Mouse (Mus musculus): ENCODE measurements around the gene Pla2g2e. TPM values are rescaled to one million over a fixed set of nuclear protein-coding genes. Genes with fewer than 3 reads are reported as not detected.
"Not testable (repeated sequence)": the region's sequence is repeated elsewhere in the genome, so short reads cannot be mapped to it uniquely, and the experiment has no call there.

Pla2g2e gene
- polyA plus RNA-seq, 1 experiment from 2014 or later, result not detected

DNA sequence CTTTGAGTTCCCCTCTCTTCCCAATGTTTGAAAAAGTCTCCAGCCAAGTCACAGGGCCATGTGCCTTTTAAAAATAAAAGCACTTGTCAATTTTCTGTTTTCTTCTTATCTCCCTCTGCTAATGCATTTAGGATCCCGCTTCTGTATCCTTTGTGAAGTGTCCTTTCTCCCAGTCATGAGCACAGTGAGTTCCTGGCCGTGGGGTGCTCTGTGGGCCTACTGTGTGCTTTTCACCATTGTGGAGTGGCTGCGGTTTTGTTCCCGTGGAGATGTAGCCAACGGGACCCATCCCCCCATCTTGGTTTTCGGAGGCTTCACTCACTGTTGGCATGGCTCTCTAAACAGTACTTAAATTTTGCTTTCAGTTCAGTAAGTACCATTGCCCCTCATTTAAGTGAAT is 11.8 kb upstream of the Pla2g2e start:
- Histone ChIP-seq H3K4me3 (ENCODE audit: low read depth, low read length) (no peak overlapping the region), H3K27me3 (ENCODE audit: insufficient read depth, low read length) (no peaks in the 10 kb centered on the region), H3K27ac (ENCODE audit: low read depth) (no peak overlapping the region), H3K9me3 (ENCODE audit: low read depth, low read length) (no peaks in the 10 kb centered on the region), H3K36me3 (ENCODE audit: insufficient read depth) (no peaks in the 10 kb centered on the region), H3K4me2 (no peak overlapping the region), H3K9ac (no peak overlapping the region), H3K4me1 (ENCODE audit: insufficient read depth) (no peaks in the 10 kb centered on the region)
- ATAC-seq (ENCODE audit: insufficient read depth) (no peak), DNase-seq (no peak)
- 63% methylated on average over 6 of the region's 6 CpGs for WGBS
- TF ChIP-seq CTCF (IDR thresholded peaks at IDR 0.05; ENCODE audit: low read depth), result no peak

DNA sequence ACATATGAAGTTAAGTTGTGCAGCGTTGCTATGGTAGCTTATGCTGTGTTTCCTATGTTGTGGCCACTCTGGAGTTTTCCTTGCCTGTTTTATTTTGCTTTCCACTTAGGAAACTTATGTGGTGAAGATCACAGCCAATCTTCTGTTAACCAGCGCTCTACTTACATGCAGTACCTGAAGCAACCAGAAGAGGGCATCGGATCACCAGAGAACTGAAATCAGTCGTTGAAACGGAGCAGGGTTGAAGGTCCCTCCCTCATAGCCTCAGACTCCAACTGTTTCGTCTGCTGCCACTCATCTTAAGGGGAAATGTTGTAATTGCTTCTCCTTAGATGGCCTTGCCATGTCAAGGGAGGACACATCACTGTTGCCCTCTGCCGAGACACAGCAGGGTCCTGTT is 11.3 kb upstream of the Pla2g2e start:
- peak; percentile 94 for TF ChIP-seq CTCF (IDR thresholded peaks at IDR 0.05; ENCODE audit: low read depth)
- DNase-seq (peak; percentile 90), ATAC-seq (ENCODE audit: insufficient read depth) (no peak)
- no peak overlapping the region for H3K4me2 ChIP-seq
- H3K9ac ChIP-seq, result no peak overlapping the region
- no peaks in the 10 kb centered on the region for H3K9me3 ChIP-seq (ENCODE audit: low read depth, low read length)
- H3K4me3 ChIP-seq (ENCODE audit: low read depth, low read length), result no peak overlapping the region
- WGBS, result 11% methylated on average over 7 of the region's 7 CpGs
- H3K27ac ChIP-seq (ENCODE audit: low read depth), result no peak overlapping the region
- no peaks in the 10 kb centered on the region for H3K27me3 ChIP-seq (ENCODE audit: insufficient read depth, low read length)
- H3K36me3 ChIP-seq (ENCODE audit: insufficient read depth), result no peaks in the 10 kb centered on the region
- no peaks in the 10 kb centered on the region for H3K4me1 ChIP-seq (ENCODE audit: insufficient read depth)

DNA sequence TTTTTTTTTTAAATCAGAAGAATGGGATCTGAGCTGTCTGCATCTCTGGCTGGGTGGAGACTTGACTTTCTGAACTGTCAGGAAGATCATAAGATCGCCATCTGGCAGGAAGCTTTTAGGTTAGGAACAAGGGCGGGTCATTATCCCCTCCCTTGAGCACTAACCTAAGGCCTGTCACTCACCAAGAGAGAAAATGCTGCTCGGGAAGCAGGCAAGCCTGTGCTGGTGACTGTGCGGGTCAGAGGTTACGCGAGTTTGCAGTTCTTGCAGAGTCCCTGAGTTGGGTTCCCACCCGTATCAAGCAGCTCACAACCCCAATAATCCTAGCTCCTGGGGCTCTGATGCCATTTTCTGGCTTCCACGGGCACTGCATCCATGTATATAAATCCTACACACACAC is 9.1 kb upstream of the Pla2g2e start:
- ATAC-seq (ENCODE audit: insufficient read depth) (no peak), DNase-seq (no peak)
- H3K27me3 ChIP-seq (ENCODE audit: insufficient read depth, low read length), result no peaks in the 10 kb centered on the region
- H3K4me2 ChIP-seq, result no peak overlapping the region
- no peak overlapping the region for H3K27ac ChIP-seq (ENCODE audit: low read depth)
- no peaks in the 10 kb centered on the region for H3K9me3 ChIP-seq (ENCODE audit: low read depth, low read length)
- H3K9ac ChIP-seq, result no peak overlapping the region
- no peak overlapping the region for H3K4me3 ChIP-seq (ENCODE audit: low read depth, low read length)
- no peaks in the 10 kb centered on the region for H3K4me1 ChIP-seq (ENCODE audit: insufficient read depth)
- H3K36me3 ChIP-seq (ENCODE audit: insufficient read depth), result no peaks in the 10 kb centered on the region
- no peak for TF ChIP-seq CTCF (IDR thresholded peaks at IDR 0.05; ENCODE audit: low read depth)
- 48% methylated on average over 8 of the region's 8 CpGs for whole genome bisulfite sequencing

DNA sequence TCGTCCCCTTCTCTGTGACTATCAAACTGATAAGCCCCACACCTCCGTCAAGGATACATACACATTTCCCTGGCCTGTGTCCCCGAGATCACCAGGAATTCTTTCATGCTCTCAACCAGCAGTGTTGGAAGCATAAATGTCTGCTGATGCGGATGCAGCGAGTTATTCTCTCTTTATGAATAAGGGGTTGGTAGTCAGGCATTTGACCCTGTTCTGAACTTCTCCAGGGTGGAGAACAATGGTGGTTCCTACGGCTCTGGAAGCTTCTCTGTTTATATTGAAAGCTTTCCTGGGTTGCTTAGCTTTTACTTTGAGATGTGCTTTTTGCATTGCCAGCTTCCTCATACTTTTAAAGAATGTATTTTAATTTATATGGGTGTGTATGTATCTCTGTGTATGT is 3.9 kb upstream of the Pla2g2e start, which contains the start of gene Gm13030:
Gene Gm13030 (minus strand): TSS at position 101 of the 400 bp plus-strand sequence.
- DNase-seq, result no peak
- H3K9ac ChIP-seq, result no peak within 1 kb of the TSS
- WGBS, result 69% methylated on average over 6 of the region's 6 CpGs
- H3K27ac ChIP-seq (ENCODE audit: low read depth), result no peak within 1 kb of the TSS
- no peak within 1 kb of the TSS for H3K4me3 ChIP-seq (ENCODE audit: low read depth, low read length)
- H3K27me3 ChIP-seq (ENCODE audit: insufficient read depth, low read length), result no peaks in the 10 kb centered on the region
- no peak for ATAC-seq (ENCODE audit: insufficient read depth)
- H3K36me3 ChIP-seq (ENCODE audit: insufficient read depth), result no peaks in the 10 kb centered on the region
- H3K9me3 ChIP-seq (ENCODE audit: low read depth, low read length), result no peaks in the 10 kb centered on the region
- no peak within 1 kb of the TSS for H3K4me2 ChIP-seq
- H3K4me1 ChIP-seq (ENCODE audit: insufficient read depth), result no peaks in the 10 kb centered on the region
- TF ChIP-seq CTCF (IDR thresholded peaks at IDR 0.05; ENCODE audit: low read depth), result no peak

DNA sequence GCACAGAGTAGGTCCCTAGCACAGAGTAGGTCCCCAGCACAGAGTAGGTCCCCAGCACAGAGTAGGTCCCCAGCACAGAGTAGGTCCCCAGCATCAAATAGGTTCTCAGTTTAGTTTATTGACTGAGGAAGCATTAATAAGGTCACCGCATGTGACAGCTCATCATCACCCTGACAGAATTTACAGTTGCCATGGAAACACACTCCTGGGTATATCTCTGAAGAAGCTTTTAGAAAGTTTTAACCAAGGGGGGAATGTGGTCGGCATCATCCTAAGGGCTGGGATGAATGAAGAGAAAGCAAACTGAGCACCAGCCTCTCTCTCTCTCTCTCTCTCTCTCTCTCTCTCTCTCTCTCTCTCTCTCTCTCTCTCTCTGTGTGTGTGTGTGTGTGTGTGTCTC is 2.5 kb upstream of the Pla2g2e start:
- H3K9ac ChIP-seq; H3K27ac ChIP-seq (ENCODE audit: low read depth); H3K9me3 ChIP-seq (ENCODE audit: low read depth, low read length); H3K4me1 ChIP-seq (ENCODE audit: insufficient read depth); ATAC-seq (ENCODE audit: insufficient read depth); H3K36me3 ChIP-seq (ENCODE audit: insufficient read depth); H3K27me3 ChIP-seq (ENCODE audit: insufficient read depth, low read length); H3K4me3 ChIP-seq (ENCODE audit: low read depth, low read length); H3K4me2 ChIP-seq: not testable (repeated sequence)
- DNase-seq, result peak; percentile 45
- 67% methylated on average over 2 of the region's 2 CpGs for WGBS

DNA sequence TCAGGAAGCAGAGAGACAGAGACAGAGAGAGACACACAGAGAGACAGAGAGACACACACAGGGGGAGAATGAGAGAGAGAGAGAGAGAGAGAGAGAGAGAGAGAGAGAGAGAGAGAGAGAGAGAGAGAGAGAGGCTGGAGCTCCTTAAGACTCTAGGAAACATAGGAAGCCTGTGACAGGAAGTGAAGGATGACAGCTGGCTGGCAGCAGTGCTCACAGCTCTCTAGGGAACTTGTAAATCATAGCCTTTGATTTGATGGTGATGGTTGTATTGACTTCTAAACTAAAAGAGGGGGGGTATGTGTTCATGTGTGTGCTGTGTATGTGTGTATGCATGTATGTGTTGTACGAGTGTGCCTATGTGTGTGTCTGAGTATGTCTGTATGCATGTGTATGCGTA is 1.8 kb upstream of the Pla2g2e start:
- no peak overlapping the region for H3K4me3 ChIP-seq (ENCODE audit: low read depth, low read length)
- no peak for ATAC-seq (ENCODE audit: insufficient read depth)
- H3K4me1 ChIP-seq (ENCODE audit: insufficient read depth), result no peaks in the 10 kb centered on the region
- H3K27me3 ChIP-seq (ENCODE audit: insufficient read depth, low read length), result 0 out of 2 replicates have a peak, but pooled peaks cover 2% of the 10 kb centered on the region
- TF ChIP-seq CTCF (IDR thresholded peaks at IDR 0.05; ENCODE audit: low read depth), result no peak
- no peaks in the 10 kb centered on the region for H3K9me3 ChIP-seq (ENCODE audit: low read depth, low read length)
- H3K36me3 ChIP-seq (ENCODE audit: insufficient read depth), result no peaks in the 10 kb centered on the region
- WGBS, result 88% methylated on average over 2 of the region's 2 CpGs
- H3K27ac ChIP-seq (ENCODE audit: low read depth), result no peak overlapping the region
- DNase-seq, result peak; percentile 62
- H3K4me2 ChIP-seq, result no peak overlapping the region
- no peak overlapping the region for H3K9ac ChIP-seq

DNA sequence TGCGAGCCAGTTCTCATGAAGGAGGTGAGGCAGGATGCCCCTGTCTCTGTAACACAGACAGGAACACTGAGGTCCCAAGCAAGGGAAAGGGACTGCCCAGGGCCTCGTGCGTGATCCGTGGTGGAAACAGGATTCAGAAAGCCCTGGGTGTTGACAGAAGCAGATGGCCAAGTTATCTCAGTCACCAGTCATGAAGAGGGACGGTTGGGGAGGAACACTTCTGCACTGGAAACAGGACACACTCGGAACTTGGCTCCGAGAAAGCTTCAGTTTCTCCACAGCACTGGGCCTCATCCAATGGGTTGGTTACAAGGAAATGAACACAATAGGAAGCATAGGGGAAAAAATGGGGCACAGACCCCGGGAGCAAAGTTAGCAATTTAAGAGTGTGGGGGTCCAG is 1.0 kb downstream of the Pla2g2e start:
- no peak overlapping the region for H3K9ac ChIP-seq
- H3K9me3 ChIP-seq (ENCODE audit: low read depth, low read length), result no peaks in the 10 kb centered on the region
- no peaks in the 10 kb centered on the region for H3K36me3 ChIP-seq (ENCODE audit: insufficient read depth)
- no peak overlapping the region for H3K4me2 ChIP-seq
- DNase-seq (peak; percentile 21), ATAC-seq (ENCODE audit: insufficient read depth) (no peak)
- H3K4me3 ChIP-seq (ENCODE audit: low read depth, low read length), result no peak overlapping the region
- no peak for TF ChIP-seq CTCF (IDR thresholded peaks at IDR 0.05; ENCODE audit: low read depth)
- peaks cover 9% of the 10 kb centered on the region; the same call in 1 of the 2 replicates for H3K27me3 ChIP-seq (ENCODE audit: insufficient read depth, low read length)
- WGBS, result 26% methylated on average over 8 of the region's 8 CpGs
- no peak overlapping the region for H3K27ac ChIP-seq (ENCODE audit: low read depth)
- H3K4me1 ChIP-seq (ENCODE audit: insufficient read depth), result no peaks in the 10 kb centered on the region

DNA sequence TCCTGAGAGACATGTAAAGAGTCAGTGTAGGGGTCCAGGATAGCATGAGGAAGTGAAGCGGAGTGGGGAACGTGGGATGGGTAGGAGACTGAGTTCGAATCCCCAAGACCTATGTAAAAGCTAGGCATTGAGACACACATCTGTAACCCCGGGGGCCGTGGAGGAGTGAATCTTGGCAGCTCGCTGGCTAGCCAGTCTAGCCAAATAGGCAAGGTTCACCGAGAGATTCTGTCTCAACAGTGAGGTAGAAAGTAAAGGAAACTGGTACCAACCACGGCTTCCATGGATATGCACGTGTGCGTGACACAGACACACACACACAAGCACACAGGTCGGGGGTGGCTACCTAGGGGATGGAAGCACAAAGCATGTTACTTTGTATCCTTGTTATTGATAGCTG is 2.1 kb downstream of the Pla2g2e start:
- 84% methylated on average over 11 of the region's 11 CpGs for WGBS
- ATAC-seq (ENCODE audit: insufficient read depth) (no peak), DNase-seq (no peak)
- no peak overlapping the region for H3K4me3 ChIP-seq (ENCODE audit: low read depth, low read length)
- H3K27me3 ChIP-seq (ENCODE audit: insufficient read depth, low read length), result peaks cover 9% of the 10 kb centered on the region; the same call in 1 of the 2 replicates
- no peak overlapping the region for H3K9ac ChIP-seq
- no peaks in the 10 kb centered on the region for H3K4me1 ChIP-seq (ENCODE audit: insufficient read depth)
- no peak for TF ChIP-seq CTCF (IDR thresholded peaks at IDR 0.05; ENCODE audit: low read depth)
- no peak overlapping the region for H3K4me2 ChIP-seq
- no peak overlapping the region for H3K27ac ChIP-seq (ENCODE audit: low read depth)
- no peaks in the 10 kb centered on the region for H3K36me3 ChIP-seq (ENCODE audit: insufficient read depth)
- H3K9me3 ChIP-seq (ENCODE audit: low read depth, low read length), result no peaks in the 10 kb centered on the region
